Mouse (Mus musculus) G1E-ER4 (cell line): ENCODE measurements around the gene Aff1. TPM values are rescaled to one million over a fixed set of nuclear protein-coding genes. Genes with fewer than 3 reads are reported as not detected.
A peak's percentile ranks its signal among the peaks of the same experiment; 100 is the strongest.

Experiments used
- GATA1 ChIP-seq: IDR thresholded peaks from one replicate; pipeline ENCODE4 v1.8.0; 2012; ENCODE audit warnings: low read length, inconsistent platforms
- polyA plus RNA-seq: library from polyadenylated mRNA; stranded (reverse); fragments of >175 nt; gene quantifications from 2 replicates; pipeline ENCODE4 v1.2.3, GENCODE M21; 2012

Gene Aff1
- polyA plus RNA-seq, 1 experiment: 57.8 TPM

DNA sequence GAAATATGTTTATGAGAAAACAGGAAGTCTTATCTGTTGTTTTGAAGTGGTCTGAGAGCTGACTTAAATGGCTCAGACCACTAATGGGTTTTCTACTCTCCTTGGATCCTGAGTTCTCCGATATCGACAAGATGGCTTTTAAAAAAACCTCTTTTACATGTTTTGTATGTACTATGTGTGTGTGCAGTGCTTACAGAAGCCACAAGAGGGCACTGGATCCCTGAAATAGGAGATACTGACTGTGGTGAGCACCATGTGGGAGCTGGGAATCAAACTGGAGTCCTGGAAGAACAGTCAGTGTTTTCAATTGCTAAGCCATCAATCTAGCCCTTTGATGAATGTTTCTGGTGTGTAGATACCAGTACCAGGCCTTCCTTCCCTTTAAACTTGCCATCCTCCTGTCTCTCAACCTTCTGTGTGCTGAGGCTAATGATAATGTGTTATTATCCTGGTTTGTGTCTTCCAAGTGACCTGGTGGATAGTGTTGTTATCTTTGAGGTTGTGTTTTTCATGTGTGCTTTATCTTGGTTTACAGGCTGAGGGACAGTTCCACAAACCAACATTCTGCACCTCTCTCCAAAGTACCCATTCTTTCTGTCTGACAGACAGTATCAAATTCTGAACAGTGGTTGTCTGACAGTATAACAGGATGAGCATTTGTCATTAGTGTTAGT lies 73.7 kb downstream of the Aff1 start:
- no peak for TF ChIP-seq GATA1

GRCm38 (mm10) chr5:103766432-103766815 lies 74.2 kb downstream of the Aff1 start:
- no peak for TF ChIP-seq GATA1

DNA sequence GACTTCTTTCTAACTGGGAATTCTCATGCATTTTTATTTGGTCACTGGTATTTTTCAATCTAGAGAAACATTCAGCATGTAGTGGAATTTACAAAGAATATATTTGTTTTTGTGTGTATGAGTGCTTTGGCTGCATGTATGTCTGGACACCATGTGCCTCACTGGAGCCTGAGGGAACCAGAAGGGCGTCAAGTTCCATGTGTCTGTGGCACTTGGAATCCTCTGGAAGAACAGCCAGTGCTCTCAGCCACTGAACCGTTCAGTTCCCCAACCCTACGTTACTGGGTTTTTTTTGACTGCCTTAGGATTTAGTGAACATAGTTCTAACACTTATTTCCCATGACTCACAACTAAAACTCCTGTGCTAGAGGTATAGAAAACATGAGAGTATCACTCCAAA lies 76.8 kb downstream of the Aff1 start:
- TF ChIP-seq GATA1: no peak

DNA sequence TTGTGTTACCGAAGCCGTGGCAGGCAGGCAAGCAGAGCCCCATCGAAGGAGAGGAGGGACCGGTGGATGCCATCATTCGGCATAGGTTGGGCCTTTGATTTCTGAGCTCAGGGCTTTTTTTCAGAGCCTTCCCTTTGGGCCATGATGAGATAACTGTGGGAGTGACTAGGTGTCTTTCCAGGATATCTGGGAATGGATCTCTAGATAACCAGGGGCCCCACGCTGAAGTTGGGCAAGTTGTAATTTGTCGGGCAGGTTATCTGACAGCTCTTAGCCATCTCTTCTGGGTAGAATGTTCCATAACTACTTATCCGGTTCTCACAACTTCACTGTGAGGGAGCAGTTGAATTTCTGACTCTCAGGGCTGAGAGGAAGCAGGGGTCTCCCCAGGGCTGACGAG lies 77.5 kb downstream of the Aff1 start:
- TF ChIP-seq GATA1: peak; percentile 54

DNA sequence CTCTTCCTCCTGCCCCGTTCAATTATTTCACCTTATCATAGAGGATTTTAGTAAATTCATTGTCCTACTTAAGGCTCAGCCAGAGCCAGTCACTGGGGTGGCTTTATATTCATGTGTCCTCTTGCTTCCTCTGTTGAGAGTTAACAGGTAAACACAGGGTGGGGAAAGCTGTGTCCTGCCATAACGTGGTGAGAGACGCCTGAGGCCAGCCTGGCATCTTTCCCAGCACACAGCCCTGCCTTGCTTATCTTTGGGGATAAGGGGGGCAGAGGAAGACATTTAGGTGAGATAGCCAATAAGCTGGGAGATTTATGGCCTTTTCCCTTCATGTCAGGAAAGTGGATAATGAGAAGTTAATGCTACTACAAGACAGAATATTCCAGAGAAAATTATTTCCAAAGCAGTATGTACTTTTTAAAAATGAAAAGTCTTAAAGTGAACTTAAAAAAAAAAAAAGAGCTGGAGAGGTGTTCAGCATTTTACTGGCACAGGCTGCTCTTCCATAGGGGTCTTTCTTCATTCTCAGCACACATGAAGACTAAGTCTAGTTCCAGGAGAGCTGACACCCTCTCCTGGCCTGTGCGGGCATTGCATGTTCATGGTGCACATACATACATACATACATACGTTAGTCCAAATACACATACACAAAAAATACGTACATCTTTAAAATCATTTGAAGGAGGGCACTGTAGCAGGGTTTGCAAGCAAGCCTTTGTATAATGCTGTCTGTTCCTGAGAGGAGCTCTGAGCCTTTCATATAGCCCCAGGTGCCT lies 78.5 kb downstream of the Aff1 start:
- no peak for TF ChIP-seq GATA1

- no peak for TF ChIP-seq GATA1
Measured at GRCm38 (mm10) chr5:103771380-103771779, 79.2 kb downstream of the Aff1 start.

DNA sequence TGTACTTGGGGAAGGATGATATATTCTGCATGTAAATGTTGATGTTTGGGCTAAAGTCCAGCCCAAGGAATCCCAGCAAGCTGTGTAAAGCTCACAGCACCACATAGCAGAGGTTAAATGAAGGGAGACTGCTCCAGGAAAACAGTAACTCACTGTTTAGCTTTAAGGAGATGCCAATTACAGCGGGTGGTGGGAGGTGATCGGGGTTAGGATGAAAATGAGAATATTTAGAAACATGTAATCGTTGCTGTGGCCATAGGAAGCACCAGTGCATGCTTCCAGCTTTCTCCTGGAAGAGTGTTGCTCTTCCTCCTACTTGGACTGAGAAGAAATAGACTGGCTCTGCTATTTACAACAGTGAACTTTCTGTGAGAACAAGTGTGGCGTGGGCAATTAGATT lies 80.1 kb downstream of the Aff1 start:
- TF ChIP-seq GATA1: no peak

- no peak for TF ChIP-seq GATA1
Measured at GRCm38 (mm10) chr5:103773100-103773552, 81.0 kb downstream of the Aff1 start.

GRCm38 (mm10) chr5:103774703-103775333 lies 82.6 kb downstream of the Aff1 start:
- TF ChIP-seq GATA1: peak; percentile 68

DNA sequence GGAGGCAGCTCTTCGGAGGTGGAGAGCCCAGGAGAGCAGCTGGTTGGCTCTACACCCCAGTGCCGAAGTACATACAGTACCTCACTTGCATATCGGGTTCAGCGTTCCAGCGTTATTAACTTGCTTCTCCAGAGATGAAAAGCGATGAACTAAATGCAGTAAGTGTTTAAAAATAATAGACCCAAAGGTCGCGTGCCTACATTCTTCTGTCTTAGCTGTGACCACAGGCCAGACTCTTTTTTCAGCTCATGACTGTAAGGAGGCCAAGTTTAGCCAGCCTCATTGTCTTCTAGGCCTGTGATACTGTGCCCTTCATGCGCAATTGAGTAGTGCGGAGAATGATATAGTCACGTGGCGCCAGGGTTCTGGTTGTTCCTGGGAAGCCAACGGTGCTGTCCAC lies 83.3 kb downstream of the Aff1 start:
- TF ChIP-seq GATA1: no peak

DNA sequence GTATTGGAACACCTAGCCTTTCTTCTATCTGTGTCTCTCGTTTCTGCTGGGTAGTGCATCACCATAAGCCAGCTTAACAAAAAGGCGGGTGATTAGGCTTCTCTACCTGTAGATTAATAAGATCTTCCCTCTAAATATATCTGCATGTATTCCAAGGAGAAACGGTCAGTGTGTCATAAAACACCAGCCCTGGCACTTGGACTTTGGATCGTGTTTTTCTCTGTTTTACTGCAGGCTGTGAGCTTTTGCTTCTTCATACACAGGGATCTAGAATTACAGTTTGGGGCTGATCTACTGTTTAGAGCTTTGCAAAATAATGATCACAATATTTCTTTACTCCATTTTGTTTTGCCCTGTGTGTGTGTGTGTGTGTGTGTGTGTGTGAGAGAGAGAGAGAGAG lies 84.7 kb downstream of the Aff1 start:
- no peak for TF ChIP-seq GATA1

DNA sequence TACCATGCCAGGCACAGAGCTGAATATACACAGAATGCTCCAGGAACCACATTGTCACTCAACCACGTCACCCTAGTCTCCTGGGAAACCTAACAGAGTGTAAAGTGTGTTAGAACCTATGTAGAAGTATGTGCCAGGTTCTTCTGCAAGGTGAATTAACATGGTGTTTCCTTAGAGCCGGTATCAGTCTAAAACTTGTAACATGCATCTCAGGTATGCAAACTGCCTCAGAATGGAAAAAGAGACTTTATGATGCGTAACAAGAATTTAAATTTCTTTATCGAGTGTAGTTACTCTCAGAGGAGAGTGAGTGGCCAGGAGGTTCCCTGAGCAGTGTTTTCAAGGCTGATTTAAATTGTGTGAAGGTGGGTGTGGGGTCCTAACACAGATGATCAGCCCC lies 85.3 kb downstream of the Aff1 start:
- TF ChIP-seq GATA1: no peak

DNA sequence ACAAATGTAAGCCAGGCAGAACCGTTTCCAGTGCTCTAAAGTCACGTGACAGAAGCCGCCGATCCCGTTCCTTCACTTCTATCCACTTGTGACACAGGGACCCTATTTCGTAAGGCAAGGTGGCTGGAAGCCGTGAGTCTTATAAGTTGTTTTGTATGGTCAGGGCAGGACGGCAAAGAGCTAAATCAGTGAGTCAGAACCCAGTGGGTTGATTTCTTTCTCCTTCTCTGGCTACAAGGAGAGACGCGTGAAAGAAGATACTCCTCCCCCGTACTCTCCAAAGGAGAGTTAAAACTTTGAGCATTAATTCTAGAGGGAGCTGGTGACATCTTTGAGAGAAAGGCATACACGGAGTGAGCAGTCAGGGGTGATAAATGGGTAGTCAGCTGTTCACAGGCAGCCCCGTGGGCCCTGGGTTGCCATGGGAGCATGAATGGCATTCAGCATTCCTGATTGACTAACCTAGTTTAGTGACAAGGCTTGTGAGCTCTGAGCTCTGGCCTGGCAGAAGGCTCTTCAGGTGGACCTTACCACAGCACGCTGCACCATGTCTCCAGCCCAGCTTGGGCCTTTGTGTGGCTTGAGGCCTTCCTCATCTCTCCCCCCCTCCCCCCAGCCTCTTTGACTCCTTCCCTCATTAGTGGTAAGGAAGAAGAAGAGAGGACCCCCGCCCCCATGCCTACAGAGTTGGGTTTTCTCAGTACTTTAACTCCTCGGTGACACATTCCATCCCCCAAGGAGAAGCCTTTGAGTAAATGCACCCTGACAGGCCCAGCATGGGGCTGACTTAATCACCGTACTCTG lies 86.3 kb downstream of the Aff1 start:
- no peak for TF ChIP-seq GATA1

DNA sequence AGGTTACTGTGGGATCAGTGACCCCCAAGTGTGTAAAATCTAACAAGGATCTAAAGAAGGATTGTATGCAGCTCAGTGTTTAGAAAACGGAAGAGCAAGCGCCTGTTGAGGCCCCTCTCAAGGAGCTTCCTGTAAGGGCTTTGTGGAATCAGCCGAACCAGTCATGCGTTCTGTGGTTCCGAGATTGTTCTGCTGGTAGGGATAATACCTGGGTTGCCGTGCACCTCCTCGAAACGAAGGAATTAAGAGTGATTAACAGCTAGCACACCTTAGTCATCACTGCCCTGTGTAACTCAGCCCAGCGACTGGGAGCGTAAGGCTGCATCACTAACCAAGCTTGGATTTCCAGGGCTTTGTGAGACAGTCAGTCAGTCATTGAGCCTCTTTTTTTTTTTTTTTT lies 87.7 kb downstream of the Aff1 start:
- TF ChIP-seq GATA1: no peak

GRCm38 (mm10) chr5:103780266-103780665 lies 88.1 kb downstream of the Aff1 start:
- TF ChIP-seq GATA1: no peak

GRCm38 (mm10) chr5:103780836-103781235 lies 88.7 kb downstream of the Aff1 start:
- TF ChIP-seq GATA1: no peak
